Mouse (Mus musculus) thymus, adult 2 months (tissue): Measurements from ENCODE around the gene Zcrb1. TPM values are rescaled to one million over a fixed set of nuclear protein-coding genes. Genes with fewer than 3 reads are reported as not detected.
"Not testable (repeated sequence)": the region's sequence is repeated elsewhere in the genome, so short reads cannot be mapped to it uniquely, and the experiment has no call there.

Source experiments
- DNase-seq: peaks from one replicate; pipeline ENCODE4 v3.0.0; 2021
- H3K27ac ChIP-seq: fragments of 200-500 bp; 2 replicates; pipeline ENCODE4 v1.5.1; 2012; ENCODE audit warnings: low read length, control low read depth; ENCODE audit not compliant: control insufficient read depth, insufficient read depth
- H3K27me3 ChIP-seq: fragments of 200-500 bp; 2 replicates; pipeline ENCODE4 v1.6.1; 2012; ENCODE audit warnings: mild to moderate bottlenecking, low read length, moderate library complexity, mixed read lengths; ENCODE audit not compliant: control insufficient read depth, insufficient read depth
- H3K36me3 ChIP-seq: fragments of 200-500 bp; 2 replicates; pipeline ENCODE4 v1.6.1; 2012; ENCODE audit warnings: mild to moderate bottlenecking, low read length, moderate library complexity; ENCODE audit not compliant: control insufficient read depth, insufficient read depth
- H3K4me1 ChIP-seq: fragments of 200-500 bp; replicated peaks from 2 replicates; pipeline ENCODE4 v1.6.1; 2012; ENCODE audit warnings: low read length; ENCODE audit not compliant: control insufficient read depth, insufficient read depth
- H3K4me3 ChIP-seq: fragments of 200-500 bp; 2 replicates; pipeline ENCODE4 v1.5.1; 2012; ENCODE audit warnings: mild to moderate bottlenecking, low read length, control low read depth, moderate library complexity; ENCODE audit not compliant: control insufficient read depth, insufficient read depth
- CTCF ChIP-seq: fragments of 200-500 bp; IDR thresholded peaks from 2 replicates; pipeline ENCODE4 v1.5.1; 2012; ENCODE audit warnings: mild to moderate bottlenecking, control low read depth, low read length, moderate library complexity, borderline replicate concordance; ENCODE audit not compliant: control insufficient read depth, poor library complexity, insufficient read depth; ENCODE audit errors: extremely low read depth
- POLR2A ChIP-seq: fragments of 200-500 bp; IDR thresholded peaks from 2 replicates; pipeline ENCODE4 v1.6.1; 2012; ENCODE audit warnings: mild to moderate bottlenecking, low read length, control low read depth, moderate library complexity; ENCODE audit not compliant: control insufficient read depth, poor library complexity, insufficient read depth; ENCODE audit errors: extremely low read depth
- WGBS: fragments of 180-500 bp; shearing (Covaris S2); methylation state at CpG from one replicate; pipeline ENCODE4 v1.1.7; 2018; 5-methylcytosine and 5-hydroxymethylcytosine counted together
- polyA plus RNA-seq: library from polyadenylated mRNA; depleted of rRNA; stranded (reverse); fragments of >200 nt; gene quantifications from 2 replicates; pipeline ENCODE4 v1.2.3, GENCODE M21; 2012

Gene Zcrb1
- polyA plus RNA-seq, 1 experiment, result 25.5 TPM

DNA sequence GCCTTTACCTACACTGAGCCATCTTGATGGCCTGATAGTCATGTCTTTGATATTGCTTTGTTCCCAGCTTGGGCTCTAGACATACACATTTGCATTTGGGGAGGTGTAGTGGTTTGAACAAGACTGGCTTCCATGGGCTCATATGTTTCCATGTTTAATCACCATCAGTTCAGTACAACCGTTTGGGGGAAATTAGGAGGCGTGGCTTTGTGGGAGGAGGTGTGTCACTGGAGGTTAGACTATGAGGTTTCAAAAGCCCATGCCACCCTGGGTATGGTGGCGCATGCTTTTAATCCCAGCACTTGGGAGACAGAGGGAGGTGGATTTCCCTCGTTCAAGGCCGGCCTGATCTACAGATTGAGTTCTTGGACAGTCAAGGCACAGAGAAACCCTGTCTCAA, 22.4 kb downstream of the Zcrb1 start:
- H3K36me3 ChIP-seq, result no peaks in the 10 kb centered on the region
- no peak for DNase-seq
- TF ChIP-seq POLR2A (no peak), CTCF (no peak)
- 81% methylated on average over 5 of the region's 5 CpGs for WGBS
- H3K4me3 ChIP-seq, result no peak overlapping the region
- H3K27ac ChIP-seq, result no peak overlapping the region
- no peaks in the 10 kb centered on the region for H3K27me3 ChIP-seq
- H3K4me1 ChIP-seq, result no peaks in the 10 kb centered on the region

DNA sequence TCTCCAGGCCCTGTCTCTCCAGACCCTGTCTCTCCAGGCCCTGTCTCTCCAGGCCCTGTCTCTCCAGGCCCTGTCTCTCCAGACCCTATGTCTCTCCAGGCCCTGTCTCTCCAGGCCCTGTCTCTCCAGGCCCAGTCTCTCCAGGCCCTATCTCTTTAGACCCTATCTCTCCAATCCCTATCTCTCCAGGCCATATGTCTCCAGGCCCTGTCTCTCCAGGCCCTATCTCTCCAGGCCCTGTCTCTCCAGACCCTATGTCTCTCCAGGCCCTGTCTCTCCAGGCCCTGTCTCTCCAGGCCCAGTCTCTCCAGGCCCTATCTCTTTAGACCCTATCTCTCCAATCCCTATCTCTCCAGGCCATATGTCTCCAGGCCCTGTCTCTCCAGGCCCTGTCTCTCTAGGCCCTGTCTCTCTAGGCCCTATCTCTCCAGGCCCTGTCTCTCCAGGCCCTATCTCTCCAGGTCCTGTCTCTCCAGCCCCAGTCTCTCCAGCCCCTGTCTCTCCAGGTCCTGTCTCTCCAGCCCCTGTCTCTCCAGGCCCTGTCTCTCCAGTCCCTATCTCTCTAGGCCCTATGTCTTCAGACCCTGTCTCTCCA, 25.5 kb downstream of the Zcrb1 start:
- not testable (repeated sequence) for H3K4me3 ChIP-seq, H3K4me1 ChIP-seq, H3K27me3 ChIP-seq, DNase-seq, H3K36me3 ChIP-seq, H3K27ac ChIP-seq

DNA sequence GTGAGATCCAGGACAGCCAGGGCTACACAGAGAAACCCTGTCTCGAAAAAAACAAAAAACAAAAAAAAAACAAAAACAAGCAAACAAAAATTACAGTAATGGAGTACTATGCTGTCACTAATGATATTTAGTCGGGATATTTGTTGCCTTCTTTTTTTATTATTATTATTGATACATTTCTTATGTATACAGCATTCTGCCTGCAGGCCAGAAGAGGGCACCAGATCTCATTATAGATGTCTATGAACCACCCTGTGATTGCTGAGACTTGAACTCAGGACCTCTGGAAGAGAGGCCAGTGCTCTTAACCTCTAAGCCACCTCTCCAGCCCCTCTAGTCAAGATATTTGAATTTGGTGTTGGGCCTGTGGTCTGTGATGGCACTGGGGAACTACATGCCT, 26.3 kb downstream of the Zcrb1 start:
- peak; percentile 7 for DNase-seq
- Histone ChIP-seq H3K4me1 (no peaks in the 10 kb centered on the region), H3K27me3 (no peaks in the 10 kb centered on the region), H3K36me3 (no peaks in the 10 kb centered on the region), H3K4me3 (no peak overlapping the region), H3K27ac (no peak overlapping the region)
- WGBS, result 87% methylated on average over 2 of the region's 2 CpGs
- no peak for TF ChIP-seq POLR2A
- no peak for TF ChIP-seq CTCF

DNA sequence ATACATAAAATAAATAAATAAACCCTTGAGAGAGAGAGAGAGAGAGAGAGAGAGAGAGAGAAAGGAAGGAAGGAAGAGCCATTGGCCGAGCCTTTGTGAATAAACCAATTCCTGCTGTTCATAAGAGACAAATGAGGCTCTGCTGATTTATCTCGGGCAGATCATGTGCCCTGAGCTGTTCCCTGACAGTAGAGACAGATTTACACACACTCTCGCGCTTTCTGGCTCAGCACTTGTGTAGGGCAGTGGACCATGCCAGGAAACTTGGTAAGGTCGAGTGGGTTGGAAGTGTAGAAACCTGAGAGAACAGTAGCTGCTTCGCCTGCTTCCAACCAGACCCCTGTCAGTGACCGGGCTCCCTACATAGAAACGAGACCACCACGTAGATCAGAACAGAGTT, 29.6 kb downstream of the Zcrb1 start:
- Histone ChIP-seq H3K27ac (no peak overlapping the region), H3K36me3 (no peaks in the 10 kb centered on the region), H3K4me3 (no peak overlapping the region), H3K27me3 (no peaks in the 10 kb centered on the region), H3K4me1 (no peaks in the 10 kb centered on the region)
- DNase-seq, result no peak
- 69% methylated on average over 9 of the region's 9 CpGs for WGBS
- TF ChIP-seq POLR2A, result no peak
- TF ChIP-seq CTCF, result no peak

DNA sequence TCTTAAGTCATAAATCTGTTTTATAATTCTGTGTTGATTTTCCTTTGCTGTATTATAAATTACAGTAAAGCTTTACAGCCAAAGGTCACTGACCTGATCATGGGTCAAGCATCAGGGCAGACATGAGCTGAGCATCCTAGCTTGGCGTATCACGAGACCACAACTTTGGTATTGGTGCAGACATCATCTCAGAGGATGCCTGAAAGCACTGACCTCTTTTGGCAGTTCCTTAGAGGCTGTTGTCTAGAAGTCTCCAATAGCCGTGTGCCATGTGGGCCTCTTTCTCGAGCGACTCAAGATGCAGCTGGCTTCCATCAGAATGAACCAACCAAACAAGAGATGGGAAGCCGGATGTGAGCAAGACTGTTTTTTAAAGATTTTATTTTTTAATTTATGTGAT, 32.6 kb downstream of the Zcrb1 start:
- no peak for DNase-seq
- H3K27ac ChIP-seq, result no peak overlapping the region
- no peak overlapping the region for H3K4me3 ChIP-seq
- TF ChIP-seq POLR2A (no peak), CTCF (no peak)
- WGBS, result 96% methylated on average over 6 of the region's 6 CpGs
- H3K36me3 ChIP-seq, result no peaks in the 10 kb centered on the region
- no peaks in the 10 kb centered on the region for H3K27me3 ChIP-seq
- H3K4me1 ChIP-seq, result no peaks in the 10 kb centered on the region

DNA sequence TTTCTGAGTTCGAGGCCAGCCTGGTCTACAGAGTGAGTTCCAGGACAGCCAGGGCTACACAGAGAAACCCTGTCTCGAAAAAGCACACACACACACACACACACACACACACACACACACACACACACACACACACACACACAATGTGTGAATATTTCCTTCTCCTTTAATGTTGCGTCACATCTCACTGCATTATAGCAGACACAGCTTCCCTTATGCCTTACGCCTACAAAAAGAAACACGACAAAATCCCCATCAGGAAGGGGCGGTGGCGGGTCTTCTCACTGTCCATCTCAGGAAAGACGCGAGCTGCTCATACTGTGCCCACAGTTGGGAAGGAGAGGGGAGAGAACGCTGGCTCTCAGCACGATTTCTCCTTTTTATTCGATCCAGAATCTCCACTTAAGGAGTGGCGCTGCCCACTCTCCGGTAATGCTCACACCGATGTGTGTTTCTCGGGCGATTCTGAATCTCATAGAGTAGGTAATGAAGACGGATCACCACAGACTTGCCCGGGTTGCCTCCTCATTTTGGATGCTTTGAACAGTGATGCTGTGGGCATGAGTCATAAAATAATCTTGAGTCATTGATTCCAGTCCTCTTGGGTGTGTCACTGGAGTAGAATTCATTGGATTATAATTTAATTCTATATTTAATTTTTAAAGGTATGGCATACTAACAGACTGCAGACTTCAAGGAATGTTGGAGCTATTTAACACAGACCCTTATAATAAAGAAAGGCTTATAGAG, 39.6 kb downstream of the Zcrb1 start:
- H3K4me3 ChIP-seq, result no peak overlapping the region
- TF ChIP-seq POLR2A, result no peak
- no peak for TF ChIP-seq CTCF
- no peaks in the 10 kb centered on the region for H3K36me3 ChIP-seq
- DNase-seq, result no peak
- 90% methylated on average over 19 of the region's 19 CpGs for WGBS
- no peaks in the 10 kb centered on the region for H3K27me3 ChIP-seq
- H3K4me1 ChIP-seq, result no peaks in the 10 kb centered on the region
- no peak overlapping the region for H3K27ac ChIP-seq
